Mouse (Mus musculus): ENCODE measurements at regions not wholly inside any gene's neighbourhood (a gene's known extent, or its start where the extent isn't known, plus 50 kb on each side); places are given as distances from the start of the nearest gene placed in this dataset.

DNA sequence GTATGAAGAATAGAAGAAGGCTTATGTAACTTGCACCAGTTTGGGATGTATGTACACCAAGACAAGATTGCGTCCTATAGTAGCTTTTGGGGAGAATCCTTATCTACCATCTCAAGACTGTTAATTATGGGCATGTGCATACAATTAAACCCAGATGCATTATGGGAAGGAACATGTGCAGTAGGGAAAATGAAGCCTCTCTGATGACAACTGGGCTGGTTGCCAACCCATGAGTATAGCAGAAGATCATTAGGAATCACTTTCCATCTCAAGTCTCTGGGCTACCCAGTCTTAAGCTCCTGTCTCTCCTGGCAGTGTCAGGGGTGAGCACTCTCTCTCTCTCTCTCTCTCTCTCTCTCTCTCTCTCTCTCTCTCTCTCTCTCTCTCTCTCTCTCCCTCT lies 190.4 kb downstream of the Unc5cl start:
- no peak for TF ChIP-seq POLR2A (IDR thresholded peaks at IDR 0.05; ENCODE audit: insufficient read length, low read depth)
- TF ChIP-seq USF1 (IDR thresholded peaks at IDR 0.05; ENCODE audit: low read depth): no peak
- no peak for TF ChIP-seq MYOD1 (IDR thresholded peaks at IDR 0.05; ENCODE audit: control insufficient read depth in 1 of 3, insufficient read length in 2 of 3, low read depth in 2 of 3)
